Mouse (Mus musculus) heart, embryonic 14.5 days (tissue): ENCODE measurements around the gene Tmem202. TPM values are rescaled to one million over a fixed set of nuclear protein-coding genes. Genes with fewer than 3 reads are reported as not detected.

ENCODE experiments used
- ATAC-seq: fragments of 200-750 bp; cut with Nextera tagmentation; 2 replicates; pipeline ENCODE4 v1.8.0; 2017; ENCODE audit warnings: low read depth, moderate TSS enrichment; ENCODE audit not compliant: insufficient number of reproducible peaks, insufficient read depth, low FRiP score
- H3K27ac ChIP-seq, 2 experiments: fragments of 200-500 bp in 1 of 2; fragments of 300-500 bp in 1 of 2; sonication (generic) in 1 of 2; replicated peaks in 1 of 2; 2 replicates each; pipeline ENCODE4 v1.5.1; 2012 to 2014; ENCODE audit warnings: low read depth in 2 of 2, low read length in 2 of 2, control low read depth in 1 of 2, mild to moderate bottlenecking in 1 of 2, mixed read lengths in 1 of 2; ENCODE audit not compliant: control insufficient read depth in 1 of 2, insufficient read depth in 1 of 2
- H3K27me3 ChIP-seq: fragments of 300-500 bp; sonication (generic); 2 replicates; pipeline ENCODE4 v1.6.1; 2014; ENCODE audit warnings: mild to moderate bottlenecking, low read length, control low read depth; ENCODE audit not compliant: control insufficient read depth, insufficient read depth
- H3K36me3 ChIP-seq: fragments of 300-500 bp; sonication (generic); 2 replicates; pipeline ENCODE4 v1.6.1; 2014; ENCODE audit warnings: mild to moderate bottlenecking, control low read depth, low read length, mixed read lengths; ENCODE audit not compliant: control insufficient read depth, insufficient read depth
- H3K4me1 ChIP-seq, 2 experiments: fragments of 200-500 bp in 1 of 2; fragments of 300-500 bp in 1 of 2; sonication (generic) in 1 of 2; 2 replicates each; pipeline ENCODE4 v1.6.1; 2012 to 2014; ENCODE audit warnings: low read length in 2 of 2, control low read depth in 1 of 2, mixed read lengths in 1 of 2; ENCODE audit not compliant: control insufficient read depth in 2 of 2, insufficient read depth in 2 of 2
- H3K4me2 ChIP-seq: fragments of 300-500 bp; sonication (generic); 2 replicates; pipeline ENCODE4 v1.6.1; 2014; ENCODE audit warnings: mild to moderate bottlenecking, low read length
- H3K4me3 ChIP-seq, 2 experiments: fragments of 200-500 bp in 1 of 2; fragments of 300-500 bp in 1 of 2; sonication (generic) in 1 of 2; 2 replicates each; pipeline ENCODE4 v1.5.1; 2012 to 2014; ENCODE audit warnings: low read length in 2 of 2, mild to moderate bottlenecking in 2 of 2, control low read depth in 1 of 2, low read depth in 1 of 2, moderate library complexity in 1 of 2; ENCODE audit not compliant: control insufficient read depth in 1 of 2, insufficient read depth in 1 of 2
- H3K9ac ChIP-seq: fragments of 300-500 bp; sonication (generic); 2 replicates; pipeline ENCODE4 v1.6.1; 2014; ENCODE audit warnings: mild to moderate bottlenecking, low read length
- H3K9me3 ChIP-seq: fragments of 300-500 bp; sonication (generic); 2 replicates; pipeline ENCODE4 v1.6.1; 2016; ENCODE audit warnings: low read length, control low read depth; ENCODE audit not compliant: control insufficient read depth
- WGBS: fragments of 180-500 bp; shearing (Covaris S2); extraction: QIAGEN DNeasy Blood & Tissue Kit; methylation state at CpG from one replicate; pipeline ENCODE4 v1.1.7; 2014; 5-methylcytosine and 5-hydroxymethylcytosine counted together
- polyA plus RNA-seq: library from polyadenylated mRNA; unstranded; fragments of >200 nt; fragmentation: Nextera tagmentation; extraction: Ambion mirVana; gene quantifications from 2 replicates; pipeline ENCODE4 v1.2.1, GENCODE M21; 2014

Gene Tmem202
- polyA plus RNA-seq, result 0.55 TPM in 1 of 2 replicates, not detected in the other

DNA sequence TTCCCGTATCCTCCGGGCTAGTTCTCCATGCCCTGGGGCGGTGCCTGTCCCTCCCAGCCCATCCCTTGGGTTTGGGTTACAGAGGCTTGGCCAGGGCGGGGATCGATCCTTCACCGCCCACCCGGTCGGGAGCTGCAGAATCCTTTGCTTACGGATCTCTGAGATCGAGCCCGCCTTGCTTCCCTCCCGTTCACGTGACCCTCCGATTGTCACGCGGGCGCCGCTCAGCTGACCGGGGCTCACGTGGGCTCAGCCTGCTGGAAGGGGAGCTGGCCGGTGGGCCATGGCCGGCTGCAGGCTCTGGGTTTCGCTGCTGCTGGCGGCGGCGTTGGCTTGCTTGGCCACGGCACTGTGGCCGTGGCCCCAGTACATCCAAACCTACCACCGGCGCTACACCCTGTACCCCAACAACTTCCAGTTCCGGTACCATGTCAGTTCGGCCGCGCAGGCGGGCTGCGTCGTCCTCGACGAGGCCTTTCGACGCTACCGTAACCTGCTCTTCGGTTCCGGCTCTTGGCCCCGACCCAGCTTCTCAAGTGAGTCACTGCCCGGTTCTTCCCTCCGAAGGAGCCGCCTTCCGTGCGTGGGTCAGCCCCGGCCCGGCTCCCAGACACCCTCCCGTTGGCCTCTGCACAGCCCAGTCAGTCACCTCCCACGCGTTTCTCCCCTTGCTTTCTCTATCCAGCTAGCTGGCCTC lies at the start of gene Tmem202, which contains the start of gene Hexa:
Tmem202 (minus strand) TSS at position 407 of the 697 bp plus-strand sequence.
Hexa (plus strand) TSS at position 100 of the 697 bp plus-strand sequence.
- no peaks in the 10 kb centered on the region for H3K27me3 ChIP-seq
- H3K9ac ChIP-seq, result peak within 1 kb of the TSS; percentile 82
- no peaks in the 10 kb centered on the region for H3K9me3 ChIP-seq
- H3K4me3 ChIP-seq, result peak within 1 kb of the TSS; percentile 67 to 84
- no peaks in the 10 kb centered on the region for H3K36me3 ChIP-seq
- H3K27ac ChIP-seq, result peak within 1 kb of the TSS; percentile 59 to 63
- ATAC-seq, result peak; percentile 86
- H3K4me1 ChIP-seq, result peaks cover 8 to 27% of the 10 kb centered on the region in 2 experiments
- H3K4me2 ChIP-seq, result peak within 1 kb of the TSS; percentile 85
- WGBS, result 1% methylated on average over 55 of the region's 55 CpGs

DNA sequence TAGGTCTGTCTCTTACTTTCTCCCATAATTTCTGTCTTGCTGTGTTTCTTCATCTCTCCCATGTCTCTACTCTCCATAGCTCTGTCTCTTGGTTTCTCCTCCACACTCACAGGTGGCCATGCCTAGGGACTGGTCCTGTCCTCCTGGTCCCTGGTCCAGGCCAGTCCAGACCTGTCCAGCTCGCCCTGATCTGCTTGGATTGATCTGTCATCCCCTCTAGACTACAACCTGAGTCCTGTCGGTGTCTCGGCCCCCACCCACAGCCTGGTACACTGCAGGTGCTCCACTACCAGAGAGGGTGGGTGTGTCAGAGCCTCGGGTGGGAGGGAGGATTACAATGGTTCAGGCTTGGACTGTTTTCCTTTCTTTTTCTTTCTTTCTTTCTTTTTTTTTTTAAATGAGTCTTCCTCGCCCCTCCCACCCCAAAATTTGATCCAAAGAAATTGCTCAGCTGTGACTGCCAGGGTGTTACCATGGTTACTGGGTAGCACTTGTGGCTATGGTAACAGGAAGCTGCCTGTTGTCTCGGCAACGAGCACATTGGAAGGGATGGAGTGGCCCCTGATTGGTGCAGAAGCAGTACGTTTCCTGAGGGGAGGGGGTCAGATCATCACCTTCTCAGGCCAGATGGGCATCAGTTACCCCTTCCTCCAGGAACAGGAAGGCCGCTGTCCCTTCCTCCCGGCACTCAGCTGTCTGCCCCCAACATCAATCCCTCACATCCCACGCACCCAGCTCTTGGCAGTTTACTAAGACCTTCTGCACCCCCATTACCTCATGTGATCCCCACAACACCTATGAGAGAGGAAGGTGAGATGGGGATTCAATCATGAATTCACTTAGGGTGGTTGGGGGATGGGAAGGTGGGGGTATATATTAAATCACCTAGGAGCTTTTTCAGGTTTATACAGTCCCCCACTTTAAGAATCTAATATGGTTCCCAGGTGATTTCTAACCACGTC lies 49.3 kb upstream of the Tmem202 start:
- H3K36me3 ChIP-seq, result no peaks in the 10 kb centered on the region
- H3K4me3 ChIP-seq, result no peak overlapping the region
- no peak overlapping the region for H3K4me2 ChIP-seq
- H3K9me3 ChIP-seq, result no peaks in the 10 kb centered on the region
- ATAC-seq, result no peak
- H3K27me3 ChIP-seq, result peaks cover 26% of the 10 kb centered on the region
- no peaks in the 10 kb centered on the region for H3K4me1 ChIP-seq
- WGBS, result 46% methylated on average over 12 of the region's 12 CpGs
- no peak overlapping the region for H3K9ac ChIP-seq
- H3K27ac ChIP-seq, result no peak overlapping the region

GRCm38 (mm10) chr9:59588252-59588651 lies 48.6 kb upstream of the Tmem202 start:
- peaks cover 30% of the 10 kb centered on the region for H3K27me3 ChIP-seq
- H3K4me1 ChIP-seq, result no peaks in the 10 kb centered on the region
- H3K27ac ChIP-seq, result no peak overlapping the region
- 55% methylated on average over 5 of the region's 5 CpGs for WGBS
- H3K4me2 ChIP-seq, result no peak overlapping the region
- H3K4me3 ChIP-seq, result no peak overlapping the region
- H3K36me3 ChIP-seq, result no peaks in the 10 kb centered on the region
- no peak overlapping the region for H3K9ac ChIP-seq
- no peak for ATAC-seq
- H3K9me3 ChIP-seq, result no peaks in the 10 kb centered on the region

DNA sequence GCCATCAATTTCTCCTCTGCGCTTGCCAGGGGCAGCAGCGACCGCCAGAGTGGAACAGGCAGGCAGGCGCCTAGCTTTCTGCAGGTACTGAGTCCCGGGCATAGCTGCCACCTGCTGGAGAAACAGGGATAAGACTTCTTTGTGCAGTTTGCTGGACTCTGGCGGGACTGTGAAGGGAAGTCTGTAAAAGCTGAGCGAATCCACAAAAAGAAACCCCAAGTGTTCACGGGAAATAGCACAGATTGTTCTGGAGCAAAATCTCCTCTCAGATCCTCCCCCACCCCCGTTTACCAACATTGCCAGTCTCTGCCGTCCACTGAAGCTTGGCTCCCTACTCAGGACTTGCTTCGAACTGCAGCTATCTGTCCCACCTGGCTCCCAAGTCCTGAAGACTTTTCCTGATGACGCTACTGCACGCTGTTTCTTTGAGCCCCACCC lies 45.2 kb upstream of the Tmem202 start:
- Histone ChIP-seq H3K9ac (peak overlapping the region; percentile 51; the same call in 1 of the 2 replicates), H3K4me1 (no peaks in the 10 kb centered on the region), H3K4me2 (peak overlapping the region; percentile 60), H3K27me3 (peaks cover 35% of the 10 kb centered on the region), H3K36me3 (no peaks in the 10 kb centered on the region), H3K9me3 (no peaks in the 10 kb centered on the region), H3K27ac (no peak overlapping the region), H3K4me3 (peak overlapping the region; percentile 11 to 24; a peak in 3 of 4 replicates)
- WGBS, result 4% methylated on average over 13 of the region's 13 CpGs
- no peak for ATAC-seq

GRCm38 (mm10) chr9:59578505-59578867 lies 38.8 kb upstream of the Tmem202 start:
- Histone ChIP-seq H3K4me1 (peaks cover 4 to 12% of the 10 kb centered on the region in 2 experiments; a peak in 2 of 4 replicates), H3K36me3 (no peaks in the 10 kb centered on the region), H3K9me3 (no peaks in the 10 kb centered on the region), H3K4me2 (peak overlapping the region; percentile 75), H3K9ac (no peak overlapping the region), H3K4me3 (peak overlapping the region in 1 of 2 experiments; percentile 45; a peak in 1 of 4 replicates), H3K27ac (no peak overlapping the region), H3K27me3 (peaks cover 36% of the 10 kb centered on the region)
- ATAC-seq, result no peak; the same call in 1 of the 2 replicates
- under 1% methylated on average over 20 of the region's 20 CpGs for WGBS

GRCm38 (mm10) chr9:59577844-59578504 lies 38.3 kb upstream of the Tmem202 start, which contains the start of gene Celf6:
Gene Celf6 (plus strand): TSS chr9:59577917.
- H3K27me3 ChIP-seq, result peaks cover 32% of the 10 kb centered on the region
- no peak within 1 kb of the TSS for H3K27ac ChIP-seq
- ATAC-seq, result peak; percentile 97
- no peak within 1 kb of the TSS for H3K9ac ChIP-seq
- peak within 1 kb of the TSS; percentile 75 for H3K4me2 ChIP-seq
- peaks cover 4 to 12% of the 10 kb centered on the region in 2 experiments; a peak in 2 of 4 replicates for H3K4me1 ChIP-seq
- H3K9me3 ChIP-seq, result no peaks in the 10 kb centered on the region
- no peaks in the 10 kb centered on the region for H3K36me3 ChIP-seq
- H3K4me3 ChIP-seq, result peak within 1 kb of the TSS; percentile 43 to 45
- under 1% methylated on average over 58 of the region's 61 CpGs for WGBS

GRCm38 (mm10) chr9:59577401-59577800 lies 37.8 kb upstream of the Tmem202 start:
- H3K4me1 ChIP-seq, result peaks cover 4 to 12% of the 10 kb centered on the region in 2 experiments; a peak in 2 of 4 replicates
- peaks cover 30% of the 10 kb centered on the region for H3K27me3 ChIP-seq
- no peak overlapping the region for H3K27ac ChIP-seq
- no peaks in the 10 kb centered on the region for H3K9me3 ChIP-seq
- WGBS, result 11% methylated on average over 13 of the region's 13 CpGs
- H3K36me3 ChIP-seq, result no peaks in the 10 kb centered on the region
- peak overlapping the region; percentile 43 to 45 for H3K4me3 ChIP-seq
- peak overlapping the region; percentile 75 for H3K4me2 ChIP-seq
- ATAC-seq, result no peak
- H3K9ac ChIP-seq, result no peak overlapping the region
